Mouse (Mus musculus): ENCODE measurements around the gene Magt1.
"Not testable (repeated sequence)": the region's sequence is repeated elsewhere in the genome, so short reads cannot be mapped to it uniquely, and the experiment has no call there.

Gene Magt1

DNA sequence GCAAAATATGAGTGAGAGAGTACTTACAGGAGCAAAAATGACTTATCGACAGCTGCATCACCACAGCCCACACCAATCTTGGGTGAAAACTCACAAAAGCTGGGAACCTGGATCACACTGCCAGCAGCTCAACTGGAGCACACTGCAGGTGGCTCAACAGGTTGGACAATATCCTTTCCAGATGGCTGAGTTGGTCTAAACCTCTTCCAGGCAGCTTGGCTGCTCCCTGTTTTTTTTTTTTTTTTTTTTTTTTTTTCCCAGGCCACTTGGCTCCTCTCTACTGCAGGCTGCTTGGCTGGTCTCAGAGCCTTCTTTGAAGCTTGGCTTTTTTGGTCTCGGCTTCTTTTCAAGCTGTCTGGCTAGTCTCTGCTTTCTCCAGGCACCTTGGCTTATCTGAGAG, 57.7 kb downstream of the Magt1 start:
- no peak for DNase-seq (ENCODE audit: low spot score in 2 of 2)

DNA sequence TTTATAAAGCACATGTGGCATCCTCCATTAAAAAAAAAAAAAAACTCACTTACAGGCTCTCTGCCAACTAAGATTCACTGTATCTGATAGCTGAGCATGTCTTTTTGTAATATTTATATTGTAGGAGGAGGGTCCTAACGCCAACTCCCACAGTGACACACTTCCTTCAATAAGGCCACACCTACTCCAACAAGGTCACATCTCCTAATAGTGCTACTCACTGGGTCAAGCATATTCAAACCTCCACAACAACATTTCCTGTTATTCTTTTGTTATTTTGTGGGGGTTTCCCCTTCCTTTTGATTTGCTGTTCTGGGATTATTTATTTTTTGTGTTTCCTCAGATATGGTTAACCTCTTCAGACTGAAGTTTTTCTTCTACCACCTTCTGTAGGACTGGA, 65.3 kb downstream of the Magt1 start:
- DNase-seq (ENCODE audit: low spot score in 2 of 2) = no peak

DNA sequence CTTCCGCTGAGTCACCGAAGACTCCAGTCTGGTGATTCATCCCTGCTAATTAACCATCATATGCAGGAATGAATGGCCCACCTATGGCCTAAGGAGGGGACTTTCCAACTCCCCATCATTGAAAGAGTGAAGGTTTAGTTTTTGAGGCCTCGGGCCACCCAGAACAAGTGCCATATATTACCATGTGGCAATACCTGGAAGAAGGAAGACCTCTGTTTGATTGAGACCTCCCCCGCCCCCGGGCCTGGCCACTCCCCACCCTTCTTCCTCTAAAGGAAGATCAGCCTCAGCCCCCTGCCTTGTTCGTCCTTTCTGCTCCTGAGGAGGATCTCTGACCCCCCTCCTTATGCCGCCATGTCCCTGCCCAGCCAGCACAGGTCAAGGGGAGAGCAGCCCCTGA, 72.5 kb downstream of the Magt1 start:
- no peak for DNase-seq (ENCODE audit: low spot score in 2 of 2)

DNA sequence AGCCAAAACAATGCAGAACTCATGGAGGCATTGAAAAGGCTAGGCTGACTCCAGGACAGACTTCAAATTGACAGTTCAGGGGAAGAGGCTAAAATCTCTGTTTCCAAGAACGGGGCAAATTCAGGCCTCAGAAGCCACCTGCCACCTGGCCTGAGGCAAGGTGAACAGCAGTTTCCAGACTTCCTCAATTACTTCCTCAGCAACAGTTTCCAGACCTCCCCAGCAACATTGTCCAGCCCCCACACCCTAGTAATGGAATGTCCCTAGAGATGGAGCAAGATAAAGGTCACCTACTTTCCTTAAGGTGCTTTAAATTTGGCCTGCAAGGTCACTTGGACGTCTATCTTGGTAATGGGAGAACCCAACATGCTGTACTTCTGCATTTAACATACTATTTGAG, 74.0 kb downstream of the Magt1 start:
- DNase-seq (ENCODE audit: low spot score in 2 of 2) = no peak

DNA sequence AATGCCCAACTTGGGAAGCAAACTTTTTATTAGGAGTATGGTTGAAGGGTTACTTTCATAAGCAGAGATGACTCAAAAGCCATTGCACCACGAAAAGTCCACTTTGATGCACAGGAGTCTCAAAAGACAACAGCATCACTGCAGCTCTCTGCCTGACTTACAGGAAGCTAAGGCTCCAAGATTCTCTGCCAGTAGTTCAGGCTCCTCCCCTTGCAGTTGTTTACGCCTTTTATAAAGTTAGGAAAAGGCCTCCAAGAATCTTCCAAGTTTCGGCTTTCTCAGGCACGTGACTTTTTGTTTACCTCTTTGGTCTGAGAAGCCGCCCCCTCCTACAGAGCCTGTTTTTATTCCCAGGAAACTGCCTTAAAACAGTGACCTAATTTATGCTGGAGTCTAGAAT, 77.4 kb downstream of the Magt1 start:
- DNase-seq (ENCODE audit: low spot score in 2 of 2) = no peak

DNA sequence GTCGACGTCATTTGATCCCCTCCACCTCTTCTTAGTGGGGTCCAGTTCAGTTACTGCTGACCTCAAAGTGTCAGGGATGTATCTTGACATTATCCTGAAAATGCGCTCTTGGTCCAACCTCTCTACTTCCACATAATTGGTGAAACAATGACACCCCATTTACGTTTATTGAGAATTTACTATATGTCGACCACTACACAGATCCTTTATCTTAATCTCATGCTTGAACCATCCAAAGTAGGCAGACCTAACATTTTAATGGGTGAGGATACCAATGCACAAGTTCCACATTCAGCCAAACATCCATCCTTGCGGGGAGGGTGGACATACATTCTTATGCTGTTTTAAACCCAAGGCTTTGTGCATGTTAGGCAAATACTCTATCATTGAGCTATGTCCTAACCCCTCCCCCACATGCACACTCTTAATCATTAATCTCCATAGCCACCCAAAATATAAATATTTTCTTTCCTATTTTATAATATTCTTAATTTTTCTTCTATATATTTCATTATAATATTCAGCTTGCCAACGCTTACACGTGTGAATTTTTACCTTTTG, 82.1 kb downstream of the Magt1 start:
- no peak for DNase-seq (ENCODE audit: low spot score in 2 of 2)

DNA sequence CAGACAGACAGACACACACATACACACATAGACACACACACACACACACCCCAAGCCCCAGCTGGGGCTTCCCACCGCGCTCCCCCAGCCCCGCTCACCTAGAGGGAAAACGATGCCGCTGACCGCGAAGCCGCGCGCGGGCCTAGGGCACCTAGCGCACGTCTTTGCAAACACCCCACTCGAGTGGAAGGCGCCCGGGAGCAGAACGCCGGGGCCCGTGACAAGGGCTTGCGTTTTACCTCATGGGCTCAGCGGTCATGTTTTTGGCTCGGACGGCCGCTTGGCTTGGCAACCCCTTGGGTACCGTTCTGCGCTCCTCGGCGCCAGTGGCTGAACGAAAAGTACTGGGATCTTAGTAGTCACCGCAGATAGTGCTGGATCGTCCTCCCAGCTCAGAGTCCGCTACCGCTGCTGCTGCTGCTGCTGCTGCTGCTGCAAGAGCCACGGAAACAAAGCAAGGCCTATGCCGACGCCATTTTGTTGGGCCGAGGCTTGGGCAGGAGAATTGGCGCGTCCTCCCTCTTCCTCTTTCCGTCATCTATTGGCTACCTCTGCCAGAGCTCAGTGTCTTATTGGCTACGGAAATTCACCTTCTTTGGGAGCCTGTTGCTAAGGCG, 82.7 kb downstream of the Magt1 start, which contains the start of gene Atrx:
TSS of gene Atrx (minus strand) at position 543 of the 617 bp plus-strand sequence.
- DNase-seq (ENCODE audit: low spot score in 2 of 2) = peak; percentile 41 to 42

DNA sequence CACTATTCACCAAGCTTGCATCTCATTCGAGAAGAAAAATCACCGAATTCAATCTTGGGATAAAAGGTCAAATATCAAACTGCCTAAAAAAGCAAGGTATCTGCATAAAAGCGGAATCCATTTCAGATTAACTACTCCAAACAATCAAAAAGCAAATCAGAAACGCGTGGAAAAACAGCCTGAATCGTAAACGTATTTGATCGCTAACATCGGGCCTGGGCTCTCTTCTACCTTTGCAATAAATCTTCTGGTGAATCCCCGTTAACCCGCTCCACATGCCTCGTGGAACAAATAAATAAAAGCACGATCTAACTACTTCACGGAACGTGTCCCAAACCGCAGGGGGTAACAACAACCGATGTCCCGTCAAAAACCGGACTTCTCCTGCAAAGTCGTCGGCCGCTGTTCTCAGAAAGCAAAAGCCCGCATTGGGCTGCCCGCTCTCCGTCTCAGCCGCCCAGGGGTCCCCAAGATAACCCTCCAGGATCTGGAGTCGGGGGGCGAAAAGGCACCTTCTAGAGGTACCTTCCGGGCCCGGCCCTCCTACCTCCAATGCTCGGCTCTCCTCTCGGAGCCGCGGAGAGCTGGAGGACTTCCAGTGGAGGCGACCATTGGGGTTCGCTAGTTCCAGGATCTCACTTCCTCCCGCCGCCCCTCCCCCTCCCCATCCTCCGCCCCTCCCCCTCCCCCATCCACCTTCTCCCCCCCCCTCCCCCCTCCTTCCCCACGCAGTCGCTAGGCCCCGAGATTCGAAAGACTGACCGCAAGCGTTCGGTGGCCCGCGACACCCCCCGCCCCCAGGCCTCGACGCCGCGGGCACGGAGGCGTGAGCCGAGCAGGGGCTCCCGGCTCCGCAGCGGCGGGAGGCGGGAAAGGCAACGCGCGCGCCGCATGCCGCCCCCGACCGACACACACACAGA, 83.5 kb downstream of the Magt1 start:
- peak in 1 of 2 experiments; percentile 5 for DNase-seq (ENCODE audit: low spot score in 2 of 2)

DNA sequence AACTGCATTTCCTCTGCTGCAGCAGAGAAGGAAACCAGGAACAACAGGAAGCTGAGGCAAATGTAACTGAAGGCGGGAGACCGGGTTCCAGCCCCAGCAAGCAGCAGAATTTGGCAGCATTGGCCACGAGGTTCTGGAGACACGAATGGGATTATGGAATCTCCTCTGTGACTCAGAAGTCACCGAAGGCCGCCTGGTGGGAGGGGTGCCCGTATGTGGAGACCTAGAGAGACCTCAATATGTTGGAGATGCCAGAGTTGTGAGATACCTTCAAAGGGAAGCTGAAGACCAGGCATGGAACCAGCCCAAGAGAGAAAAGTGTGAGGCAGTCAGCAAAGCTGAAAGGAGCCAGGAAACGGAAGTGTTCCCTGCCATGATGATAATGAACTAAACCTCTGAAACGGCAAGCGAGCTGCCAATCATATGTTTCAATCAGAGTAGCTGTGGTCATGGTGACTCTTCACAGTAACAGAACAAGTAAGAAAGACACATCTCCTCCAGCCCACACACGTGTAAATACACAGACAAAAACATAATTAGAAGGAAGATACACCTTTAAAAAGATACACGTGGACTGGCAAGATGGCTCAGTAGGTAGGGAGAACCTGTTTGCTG, 85.5 kb downstream of the Magt1 start:
- no peak for DNase-seq (ENCODE audit: low spot score in 2 of 2)

DNA sequence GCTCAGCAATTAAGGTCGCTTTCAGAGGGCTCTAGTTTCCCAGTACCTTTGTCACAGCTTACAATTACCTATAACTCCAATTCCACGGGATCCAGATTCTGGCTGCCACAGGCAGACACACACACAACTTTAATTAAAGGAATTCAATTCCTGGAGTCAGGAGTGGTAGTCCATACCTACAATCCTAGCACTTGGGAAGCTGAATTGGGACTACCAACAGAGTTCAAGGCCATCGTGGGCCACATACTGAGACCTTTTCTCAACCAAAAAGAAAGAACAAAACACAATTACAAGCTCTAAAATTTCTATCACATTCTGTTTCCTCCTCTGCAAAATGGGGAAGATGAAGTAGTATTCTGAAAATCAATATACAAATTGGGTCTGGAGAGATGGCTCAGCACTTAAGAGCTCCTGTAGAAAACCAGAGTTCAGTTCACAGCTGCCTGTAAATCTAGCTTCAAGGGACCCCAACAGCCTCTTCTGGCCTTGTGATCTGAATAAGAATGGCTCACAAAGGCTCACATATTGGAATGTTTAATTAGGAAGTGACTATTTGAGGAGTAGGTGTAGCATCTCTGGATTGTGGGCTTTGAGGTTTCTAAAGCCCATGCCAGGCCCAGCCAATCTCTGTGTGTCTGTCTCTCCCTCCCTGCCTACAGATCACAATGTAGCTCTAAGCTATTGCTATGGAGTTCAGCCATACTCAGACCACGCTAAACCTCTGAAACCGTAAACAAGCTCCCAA, 87.2 kb downstream of the Magt1 start:
- no peak for DNase-seq (ENCODE audit: low spot score in 2 of 2)

DNA sequence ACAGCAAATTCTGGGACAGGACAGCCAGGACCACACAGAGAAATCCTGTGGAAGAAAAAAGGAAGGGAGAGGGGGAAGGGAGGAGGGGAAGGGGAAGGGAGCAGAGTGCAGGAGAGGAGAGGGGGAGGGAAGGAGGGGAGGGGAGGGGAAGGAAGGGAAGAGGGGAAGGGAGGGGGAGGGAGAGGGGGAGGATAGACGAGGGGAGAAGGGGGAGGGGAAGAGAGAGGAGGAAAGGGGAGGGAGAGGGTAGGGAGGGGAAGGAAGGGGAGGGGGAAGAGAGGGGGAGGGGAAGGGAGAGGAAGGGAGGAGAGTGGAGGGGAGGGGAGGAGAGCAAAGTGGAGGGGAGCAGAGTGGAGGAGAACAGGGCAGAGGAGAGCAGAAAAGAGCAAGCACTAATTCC, 87.8 kb downstream of the Magt1 start:
- no peak for DNase-seq (ENCODE audit: low spot score in 2 of 2)

DNA sequence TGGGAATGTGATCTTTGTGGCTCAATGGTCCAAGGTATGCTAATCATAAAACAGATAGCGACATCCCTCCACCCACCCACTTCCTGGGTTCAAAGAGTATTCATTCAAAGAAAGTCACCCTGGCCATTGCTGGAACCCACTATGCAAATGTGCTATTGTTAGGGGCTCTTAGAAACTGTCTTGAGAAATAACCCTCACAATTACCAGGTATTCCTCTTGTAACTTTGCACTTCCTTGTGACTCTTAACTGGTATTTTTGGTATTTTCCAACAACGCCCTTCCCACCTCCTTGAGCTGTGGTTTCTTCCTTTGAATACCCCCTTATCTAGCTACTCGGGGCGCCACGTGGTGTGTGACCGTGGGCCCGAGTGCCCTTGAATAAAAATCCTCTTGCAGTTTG, 88.7 kb downstream of the Magt1 start:
- DNase-seq (ENCODE audit: low spot score in 2 of 2) = not testable (repeated sequence)

DNA sequence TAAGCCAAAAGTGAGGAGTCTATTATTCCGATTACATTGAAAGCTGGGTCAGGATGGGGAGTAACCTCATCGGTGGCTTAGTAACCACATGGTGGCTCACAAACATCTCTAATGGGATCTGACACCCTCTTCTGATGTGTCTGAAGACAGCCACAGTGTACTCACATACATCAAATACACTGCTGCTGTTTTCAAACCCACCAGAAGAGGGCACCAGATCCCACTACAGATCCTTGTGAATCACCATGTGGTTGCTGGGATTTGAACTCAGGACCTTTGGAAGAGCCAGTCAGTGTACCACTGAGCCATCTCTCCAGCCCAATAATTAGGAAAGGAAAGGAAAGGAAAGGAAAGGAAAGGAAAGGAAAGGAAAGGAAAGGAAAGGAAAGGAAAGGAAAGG, 90.3 kb downstream of the Magt1 start:
- peak in 1 of 2 experiments; percentile 24 for DNase-seq (ENCODE audit: low spot score in 2 of 2)
